In the genomic region with DNA sequence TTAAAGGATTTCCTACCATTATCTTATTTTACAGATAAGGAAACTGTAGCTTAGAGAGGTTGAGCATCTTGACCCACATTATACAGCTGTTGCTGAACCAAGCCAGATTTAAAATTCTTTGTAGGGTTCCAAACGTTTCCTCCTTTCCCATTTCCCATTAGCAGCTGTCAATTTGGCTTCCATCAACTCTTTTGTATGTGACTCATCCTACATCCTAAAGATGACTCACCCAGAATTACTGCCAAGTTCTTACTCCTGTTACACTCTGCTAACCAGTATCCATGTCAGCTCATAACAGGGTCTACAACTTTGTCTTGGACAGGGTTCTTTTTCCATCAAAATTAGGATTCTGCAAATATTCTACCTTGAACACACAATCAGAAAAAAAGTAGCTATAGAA, we compare ENCODE assay signal across 27 mouse cellular contexts.
A peak's percentile ranks its signal among the peaks of the same experiment; 100 is the strongest.
DNase-seq lines count a peak whose midpoint lies in the region; ATAC-seq and TF ChIP-seq lines count a peak whose summit lies in the region.
"Had no signal": no experiment of that assay in that cellular context is flagged by ENCODE, and none has a peak within 500 bp of the region (broad histone marks: within the 10 kb centered on the region; RNA-seq: fewer than 3 reads in every experiment).

No protein-coding gene starts in this region.

- no peak overlapping the region for H3K27ac ChIP-seq in heart, postnatal 0 days (ENCODE audit: low read depth)
- no peak overlapping the region for H3K27ac ChIP-seq in lung, embryonic 14.5 days (ENCODE audit: low read depth)
- H3K27ac ChIP-seq in hindbrain, embryonic 14.5 days = no peak overlapping the region
- H3K27ac ChIP-seq: hindbrain, embryonic 13.5 days; limb, embryonic 15.5 days; liver, embryonic 13.5 days; midbrain, embryonic 12.5 days had no signal

- H3K36me3 ChIP-seq in heart, postnatal 0 days (replicated peaks; ENCODE audit: control insufficient read depth, insufficient read depth, low read length) = no peaks in the 10 kb centered on the region
- no peaks in the 10 kb centered on the region for H3K36me3 ChIP-seq in lung, embryonic 14.5 days (ENCODE audit: insufficient read depth)
- no peaks in the 10 kb centered on the region for H3K36me3 ChIP-seq in hindbrain, embryonic 14.5 days (replicated peaks; ENCODE audit: control insufficient read depth, insufficient read depth)
- H3K36me3 ChIP-seq: heart, embryonic 12.5 days; hindbrain, embryonic 13.5 days; limb, embryonic 15.5 days; liver, embryonic 13.5 days; midbrain, embryonic 12.5 days had no signal

- H3K9ac ChIP-seq in heart, postnatal 0 days (replicated peaks; ENCODE audit: low read depth, low read length) = no peak overlapping the region
- no peak overlapping the region for H3K9ac ChIP-seq in lung, embryonic 14.5 days
- H3K9ac ChIP-seq in hindbrain, embryonic 14.5 days = no peak overlapping the region
- H3K9ac ChIP-seq: heart, embryonic 12.5 days; hindbrain, embryonic 13.5 days; limb, embryonic 15.5 days; liver, embryonic 13.5 days; midbrain, embryonic 12.5 days had no signal

- no peak for TF ChIP-seq EP300 in heart, postnatal 0 days (IDR thresholded peaks at IDR 0.05; ENCODE audit: low read depth)

- H3K4me3 ChIP-seq in heart, postnatal 0 days (ENCODE audit: low read depth, low read length) = no peak overlapping the region
- H3K4me3 ChIP-seq in lung, embryonic 14.5 days (ENCODE audit: low read depth, low read length) = no peak overlapping the region
- no peak overlapping the region for H3K4me3 ChIP-seq in hindbrain, embryonic 14.5 days (replicated peaks; ENCODE audit: low read length)
- H3K4me3 ChIP-seq: heart, embryonic 12.5 days; hindbrain, embryonic 13.5 days; limb, embryonic 15.5 days; liver, embryonic 13.5 days; midbrain, embryonic 12.5 days had no signal

- peak; percentile 47; the same call in 1 of the 2 replicates for ATAC-seq in heart, postnatal 0 days (ENCODE audit: insufficient read depth, low read depth)
- ATAC-seq in lung, embryonic 14.5 days (ENCODE audit: insufficient read depth) = no peak
- ATAC-seq in hindbrain, embryonic 14.5 days (ENCODE audit: low FRiP score) = no peak
- ATAC-seq: forebrain, embryonic 14.5 days; intestine, postnatal 0 days had no signal

- DNase-seq in heart, postnatal 0 days (ENCODE audit: low spot score) = peak; percentile 61
- DNase-seq in heart, postnatal 36 days = no peak
- DNase-seq in lung, embryonic 14.5 days = peak; percentile 3
- no peak for DNase-seq in lung, postnatal 4 days
- DNase-seq in Muller cell, postnatal 12 days (ENCODE audit: inconsistent ontology term) = peak; percentile 84
- DNase-seq in hindbrain, embryonic 14.5 days (ENCODE audit: low spot score) = no peak
- no peak for DNase-seq in embryo, embryonic 9.5 days (ENCODE audit: extremely low spot score)
- DNase-seq: adrenal gland, postnatal 25 days; B cell, adult 2 months; cerebellum, adult 18-20 months; cerebellum, postnatal 14 days; gastrocnemius, postnatal 36 days; heart, adult 18-20 months; heart, postnatal 4 days; kidney, adult 9 months; kidney, postnatal 10 days; liver, embryonic 13.5 days; lung, adult 18-20 months; lung, postnatal 14 days; thymus, postnatal 4 days had no signal

- H3K4me1 ChIP-seq in heart, postnatal 0 days (ENCODE audit: control insufficient read depth, insufficient read depth) = no peaks in the 10 kb centered on the region
- H3K4me1 ChIP-seq in lung, embryonic 14.5 days (ENCODE audit: insufficient read depth) = no peaks in the 10 kb centered on the region
- 0 out of 2 replicates have a peak, but pooled peaks cover 5% of the 10 kb centered on the region for H3K4me1 ChIP-seq in hindbrain, embryonic 14.5 days (replicated peaks; ENCODE audit: control insufficient read depth, insufficient read depth, low read length)
- H3K4me1 ChIP-seq: heart, embryonic 12.5 days; hindbrain, embryonic 13.5 days; limb, embryonic 15.5 days; liver, embryonic 13.5 days; midbrain, embryonic 12.5 days had no signal

- H3K27me3 ChIP-seq in heart, postnatal 0 days (ENCODE audit: control insufficient read depth, insufficient read depth, low read length) = no peaks in the 10 kb centered on the region
- no peaks in the 10 kb centered on the region for H3K27me3 ChIP-seq in lung, embryonic 14.5 days (ENCODE audit: insufficient read depth, low read length)
- no peaks in the 10 kb centered on the region for H3K27me3 ChIP-seq in hindbrain, embryonic 14.5 days (ENCODE audit: control insufficient read depth, insufficient read depth, low read length)
- H3K27me3 ChIP-seq: CH12.LX; heart, embryonic 12.5 days; hindbrain, embryonic 13.5 days; limb, embryonic 15.5 days; liver, embryonic 13.5 days; midbrain, embryonic 12.5 days had no signal

- 5% methylated on average over 1 of the region's 1 CpGs for WGBS in heart, postnatal 0 days
- WGBS in lung, embryonic 14.5 days = 14% methylated on average over 1 of the region's 1 CpGs
- WGBS in hindbrain, embryonic 14.5 days = 40% methylated on average over 1 of the region's 1 CpGs

- intact Hi-C loops in heart, postnatal 36 days (cut with DNase I) = no loop called here

- H3K9me3 ChIP-seq in heart, postnatal 0 days (replicated peaks; ENCODE audit: control insufficient read depth, low read length) = no peaks in the 10 kb centered on the region
- no peaks in the 10 kb centered on the region for H3K9me3 ChIP-seq in lung, embryonic 14.5 days (ENCODE audit: low read depth, low read length)
- no peaks in the 10 kb centered on the region for H3K9me3 ChIP-seq in hindbrain, embryonic 14.5 days (ENCODE audit: control insufficient read depth, low read length)
- H3K9me3 ChIP-seq: heart, embryonic 12.5 days; hindbrain, embryonic 13.5 days; limb, embryonic 15.5 days; liver, embryonic 13.5 days; midbrain, embryonic 12.5 days had no signal

- no peak overlapping the region for H3K4me2 ChIP-seq in heart, postnatal 0 days (ENCODE audit: low read depth, low read length)
- no peak overlapping the region for H3K4me2 ChIP-seq in lung, embryonic 14.5 days
- H3K4me2 ChIP-seq in hindbrain, embryonic 14.5 days (replicated peaks) = no peak overlapping the region
- H3K4me2 ChIP-seq: heart, embryonic 12.5 days; hindbrain, embryonic 13.5 days; limb, embryonic 15.5 days; liver, embryonic 13.5 days; midbrain, embryonic 12.5 days had no signal

- TF ChIP-seq CTCF in heart, postnatal 0 days (IDR thresholded peaks at IDR 0.05; ENCODE audit: low read depth) = no peak
- no peak for TF ChIP-seq CTCF in lung, embryonic 14.5 days (IDR thresholded peaks at IDR 0.05; ENCODE audit: low read depth)

Comparison
In these comparisons a context has a peak if more than half of its experiments do, and no peak if none do; other contexts are left out.
1. DNase-seq: peak in heart, postnatal 0 days (single experiment), lung, embryonic 14.5 days (single experiment) and Muller cell, postnatal 12 days (single experiment); none in heart, postnatal 36 days (0 of 2), lung, postnatal 4 days (0 of 2), hindbrain, embryonic 14.5 days (single experiment) and embryo, embryonic 9.5 days (single experiment).